Mouse (Mus musculus) G1E-ER4 (cell line): ENCODE results near the gene C330007P06Rik. TPM values are rescaled to one million over a fixed set of nuclear protein-coding genes. Genes with fewer than 3 reads are reported as not detected.

Experiments used
- GATA1 ChIP-seq: IDR thresholded peaks from one replicate; pipeline ENCODE4 v1.8.0; 2012; ENCODE audit warnings: low read length, inconsistent platforms
- polyA plus RNA-seq: library from polyadenylated mRNA; stranded (reverse); fragments of >175 nt; gene quantifications from 2 replicates; pipeline ENCODE4 v1.2.3, GENCODE M21; 2012

The C330007P06Rik gene
- polyA plus RNA-seq, 1 experiment: 0.85 TPM

DNA sequence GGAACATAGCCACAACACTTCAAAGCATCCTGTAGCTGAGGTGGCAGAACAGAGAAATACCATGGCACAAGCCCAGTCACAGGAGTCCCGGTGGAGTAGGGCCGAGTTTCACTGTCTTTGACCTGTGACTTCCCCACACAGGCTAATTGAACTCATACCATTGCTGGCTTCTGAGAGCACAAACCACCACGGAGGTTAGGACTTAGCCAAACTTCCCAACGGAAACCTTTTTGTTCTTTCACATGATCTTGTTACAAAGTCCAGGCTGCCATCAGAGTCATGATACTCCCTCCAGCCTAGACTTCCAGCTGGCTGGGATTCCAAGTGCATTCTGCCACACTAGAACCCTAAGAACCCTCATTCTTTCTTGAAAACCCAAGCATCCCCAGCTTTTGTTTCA is 96.2 kb downstream of the C330007P06Rik start:
- TF ChIP-seq GATA1: no peak

DNA sequence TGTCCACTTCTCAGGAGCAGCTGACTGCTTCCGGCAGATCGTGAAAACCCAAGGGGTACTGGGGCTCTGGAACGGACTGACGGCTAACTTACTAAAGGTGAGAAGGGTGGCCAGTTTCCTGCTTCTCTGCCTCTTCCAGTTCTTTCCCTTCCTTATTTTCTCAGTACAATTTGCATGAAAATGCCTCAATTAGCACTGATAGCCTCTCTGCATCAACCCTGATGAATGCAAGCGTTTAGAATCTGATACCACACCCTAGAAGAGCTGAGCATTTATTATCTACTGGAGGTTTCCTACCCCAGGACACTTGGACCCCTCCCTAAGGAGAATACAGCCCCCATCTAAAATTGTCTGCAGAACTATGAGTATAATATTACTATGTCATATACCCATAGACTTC is 98.4 kb downstream of the C330007P06Rik start:
- no peak for TF ChIP-seq GATA1

Other genes with a start within 250 kb of the C330007P06Rik start
- 0.31 and 0.33 TPM in 2 replicates for gene Akap17b, start 228.7 kb downstream of the C330007P06Rik start, polyA plus RNA-seq
- not detected in 2 replicates for gene Slc25a43, start 130.5 kb downstream of the C330007P06Rik start, polyA plus RNA-seq
- gene Slc25a5, start 78.5 kb downstream of the C330007P06Rik start, polyA plus RNA-seq: 29.9 and 55.5 TPM in 2 replicates
- gene Ube2a, start 211 bp downstream of the C330007P06Rik start, polyA plus RNA-seq: 94.4 and 117 TPM in 2 replicates
- 1.3 and 1.5 TPM in 2 replicates for gene Nkrf, start 28.8 kb upstream of the C330007P06Rik start, polyA plus RNA-seq
- gene Sept6, start 117.7 kb upstream of the C330007P06Rik start, polyA plus RNA-seq: 1.2 and 2.7 TPM in 2 replicates
- gene Sowahd, start 174.7 kb upstream of the C330007P06Rik start, polyA plus RNA-seq: not detected in 2 replicates
- 162 and 176 TPM in 2 replicates for gene Rpl39, start 211.3 kb upstream of the C330007P06Rik start, polyA plus RNA-seq
- 3.6 and 6.3 TPM in 2 replicates for gene Upf3b, start 236.2 kb upstream of the C330007P06Rik start, polyA plus RNA-seq